Comparison of ENCODE assay signal across 8 mouse cellular contexts in genomic region chr19:5794771-5795576, GRCm38 (mm10). TPM values are rescaled to one million over a fixed set of nuclear protein-coding genes. Genes with fewer than 3 reads are reported as not detected.
A peak's percentile ranks its signal among the peaks of the same experiment; 100 is the strongest.
DNase-seq lines count a peak whose midpoint lies in the region; ATAC-seq and TF ChIP-seq lines count a peak whose summit lies in the region.

No protein-coding gene starts in this region.

- H3K9me3 ChIP-seq in forebrain, embryonic 15.5 days: no peaks in the 10 kb centered on the region
- no peaks in the 10 kb centered on the region for H3K9me3 ChIP-seq in kidney, embryonic 14.5 days (ENCODE audit: control insufficient read depth, low read length)

- peak overlapping the region; percentile 77; the same call in 1 of the 2 replicates for H3K4me2 ChIP-seq in forebrain, embryonic 15.5 days (replicated peaks)
- H3K4me2 ChIP-seq in kidney, embryonic 14.5 days (replicated peaks; ENCODE audit: low read depth, low read length): no peak overlapping the region

- TF ChIP-seq POLR2A in bone marrow macrophage, adult 2 months (IDR thresholded peaks at IDR 0.05; ENCODE audit: borderline replicate concordance, low read depth, low read length): no peak

- peaks cover 38% of the 10 kb centered on the region for H3K36me3 ChIP-seq in forebrain, embryonic 15.5 days
- peaks cover 45% of the 10 kb centered on the region for H3K36me3 ChIP-seq in kidney, embryonic 14.5 days (ENCODE audit: control insufficient read depth, insufficient read depth, low read length)

- peak; percentile 97 for DNase-seq in heart, adult 11 months
- no peak for DNase-seq in heart, postnatal 36 days
- DNase-seq in urinary bladder, adult 2 months (ENCODE audit: low spot score): no peak
- DNase-seq in layer of hippocampus, postnatal 14 days (ENCODE audit: low spot score in 2 of 2): no peak

- no peaks in the 10 kb centered on the region for H3K27me3 ChIP-seq in forebrain, embryonic 15.5 days
- H3K27me3 ChIP-seq in kidney, embryonic 14.5 days (ENCODE audit: control insufficient read depth, insufficient read depth, low read length): no peaks in the 10 kb centered on the region

- no peak for TF ChIP-seq CTCF in bone marrow macrophage, adult 2 months (IDR thresholded peaks at IDR 0.05; ENCODE audit: low read depth, low read length)

- H3K4me1 ChIP-seq in bone marrow macrophage, adult 2 months (ENCODE audit: control insufficient read depth, insufficient read depth, low read length): no peaks in the 10 kb centered on the region
- H3K4me1 ChIP-seq in forebrain, embryonic 15.5 days: peaks cover 39% of the 10 kb centered on the region
- H3K4me1 ChIP-seq in kidney, embryonic 14.5 days (ENCODE audit: control insufficient read depth, insufficient read depth, low read length): peaks cover 12% of the 10 kb centered on the region; the same call in 1 of the 2 replicates

- ATAC-seq in forebrain, embryonic 15.5 days (replicated peaks): 0 out of 2 replicates have a peak, but pooled peaks have one; percentile 20
- peak; percentile 36 for ATAC-seq in kidney, embryonic 14.5 days (ENCODE audit: low FRiP score, low TSS enrichment)
- ATAC-seq in megakaryocyte progenitor cell, adult 5-6 weeks (replicated peaks; ENCODE audit: poor library complexity): peak; percentile 6; the same call in 1 of the 2 replicates

- H3K27ac ChIP-seq in bone marrow macrophage, adult 2 months (ENCODE audit: insufficient read depth, low read depth, low read length): peak overlapping the region; percentile 39
- H3K27ac ChIP-seq in forebrain, embryonic 15.5 days (replicated peaks): peak overlapping the region; percentile 53
- H3K27ac ChIP-seq in kidney, embryonic 14.5 days (ENCODE audit: low read depth, low read length): peak overlapping the region; percentile 47

- H3K4me3 ChIP-seq in bone marrow macrophage, adult 2 months (ENCODE audit: insufficient read depth, low read length): no peak overlapping the region
- peak overlapping the region; percentile 84 for H3K4me3 ChIP-seq in forebrain, embryonic 15.5 days
- H3K4me3 ChIP-seq in kidney, embryonic 14.5 days (ENCODE audit: low read length): no peak overlapping the region

- intact Hi-C loops in heart, postnatal 36 days (cut with DNase I): no loop called here

- 0 out of 2 replicates have a peak overlapping the region, but pooled peaks have one; percentile 13 for H3K9ac ChIP-seq in forebrain, embryonic 15.5 days (replicated peaks)
- no peak overlapping the region for H3K9ac ChIP-seq in kidney, embryonic 14.5 days (ENCODE audit: low read depth, low read length)

- WGBS in forebrain, embryonic 15.5 days: 35% methylated on average over 5 of the region's 5 CpGs
- 34% methylated on average over 5 of the region's 5 CpGs for WGBS in kidney, embryonic 14.5 days

RNA-seq across cellular contexts. Expression of gene Scyl1, which starts 23.8 kb away (rescaled TPM):
- total RNA-seq in heart, postnatal 36 days (2021): 10 to 100 TPM; 69.0 to 72.9 TPM
- polyA plus RNA-seq in bone marrow macrophage, adult 2 months (2012; ENCODE audit: insufficient read depth, insufficient read length, missing spikeins): 46.7 and 48.3 TPM in 2 replicates
- 66.9 and 67.9 TPM in 2 replicates for polyA plus RNA-seq in forebrain, embryonic 15.5 days (2015; fragmentation: Nextera tagmentation; extraction: Ambion mirVana)
- polyA plus RNA-seq in kidney, embryonic 14.5 days (2014; fragmentation: Nextera tagmentation; extraction: Ambion mirVana): 54.7 and 73.5 TPM in 2 replicates
- 15.7 and 19.9 TPM in 2 replicates for total RNA-seq in megakaryocyte progenitor cell, adult 5-6 weeks (2015)
- total RNA-seq in megakaryocyte progenitor cell, adult 5-6 weeks (2017): 23.9 and 28.2 TPM in 2 replicates
- 104 and 123 TPM in 2 replicates for polyA plus RNA-seq in urinary bladder, adult 2 months (2012; rRNA removed)
- total RNA-seq in layer of hippocampus, postnatal 14 days (2021): 10 to 100 TPM; 73.6 to 75.1 TPM

RNA-seq across cellular contexts. Expression of gene Ltbp3, which starts 54.3 kb away (rescaled TPM):
- 10 to 100 TPM; 36.5 to 42.2 TPM for total RNA-seq in heart, postnatal 36 days (2021)
- 11.4 and 15.7 TPM in 2 replicates for polyA plus RNA-seq in bone marrow macrophage, adult 2 months (2012; ENCODE audit: insufficient read depth, insufficient read length, missing spikeins)
- polyA plus RNA-seq in forebrain, embryonic 15.5 days (2015; fragmentation: Nextera tagmentation; extraction: Ambion mirVana): 10.6 and 14.3 TPM in 2 replicates
- polyA plus RNA-seq in kidney, embryonic 14.5 days (2014; fragmentation: Nextera tagmentation; extraction: Ambion mirVana): 14.9 and 27.1 TPM in 2 replicates
- 6.1 and 7.6 TPM in 2 replicates for total RNA-seq in megakaryocyte progenitor cell, adult 5-6 weeks (2015)
- 2.7 and 5.6 TPM in 2 replicates for total RNA-seq in megakaryocyte progenitor cell, adult 5-6 weeks (2017)
- polyA plus RNA-seq in urinary bladder, adult 2 months (2012; rRNA removed): 132 and 164 TPM in 2 replicates
- total RNA-seq in layer of hippocampus, postnatal 14 days (2021): 10 to 100 TPM; 24.7 to 32.7 TPM
